Mouse (Mus musculus) liver, embryonic 13.5 days (tissue): ENCODE measurements around the gene Slc8a1. TPM values are rescaled to one million over a fixed set of nuclear protein-coding genes. Genes with fewer than 3 reads are reported as not detected.

Source experiments
- ATAC-seq: fragments of 200-750 bp; cut with Nextera tagmentation; 2 replicates; pipeline ENCODE4 v1.8.0; 2017; ENCODE audit warnings: low read depth, mild to moderate bottlenecking, moderate number of reproducible peaks, moderate library complexity
- DNase-seq: peaks from one replicate; pipeline ENCODE4 v3.0.0; 2022
- H3K27ac ChIP-seq: fragments of 300-500 bp; sonication (generic); 2 replicates; pipeline ENCODE4 v1.5.1; 2015; ENCODE audit warnings: moderate library complexity, mild to moderate bottlenecking, inconsistent platforms
- H3K27me3 ChIP-seq: fragments of 300-500 bp; sonication (generic); 2 replicates; pipeline ENCODE4 v1.6.1; 2015; ENCODE audit warnings: mild to moderate bottlenecking, inconsistent platforms
- H3K36me3 ChIP-seq: fragments of 300-500 bp; sonication (generic); 2 replicates; pipeline ENCODE4 v1.6.1; 2015; ENCODE audit warnings: mild to moderate bottlenecking, inconsistent platforms
- H3K4me1 ChIP-seq: fragments of 300-500 bp; sonication (generic); replicated peaks from 2 replicates; pipeline ENCODE4 v1.6.1; 2015; ENCODE audit warnings: inconsistent platforms
- H3K4me2 ChIP-seq: fragments of 300-500 bp; sonication (generic); 2 replicates; pipeline ENCODE4 v1.6.1; 2015; ENCODE audit warnings: inconsistent platforms, mild to moderate bottlenecking, moderate library complexity
- H3K4me3 ChIP-seq: fragments of 300-500 bp; sonication (generic); replicated peaks from 2 replicates; pipeline ENCODE4 v1.5.1; 2015; ENCODE audit warnings: mild to moderate bottlenecking, inconsistent platforms
- H3K9ac ChIP-seq: fragments of 300-500 bp; sonication (generic); 2 replicates; pipeline ENCODE4 v1.6.1; 2015; ENCODE audit warnings: mild to moderate bottlenecking, inconsistent platforms
- H3K9me3 ChIP-seq: fragments of 300-500 bp; sonication (generic); replicated peaks from 2 replicates; pipeline ENCODE4 v1.6.1; 2016; ENCODE audit warnings: inconsistent platforms
- WGBS: fragments of 180-500 bp; shearing (Covaris S2); methylation state at CpG from one replicate; pipeline ENCODE4 v1.1.7; 2015; ENCODE audit not compliant: insufficient replicate concordance; 5-methylcytosine and 5-hydroxymethylcytosine counted together
- polyA plus RNA-seq: library from polyadenylated mRNA; unstranded; fragments of >200 nt; fragmentation: Nextera tagmentation; extraction: Ambion mirVana; gene quantifications from 2 replicates; pipeline ENCODE4 v1.2.1, GENCODE M21; 2015

The Slc8a1 gene
- polyA plus RNA-seq, 1 experiment from 2014 or later = 0.47 TPM

DNA sequence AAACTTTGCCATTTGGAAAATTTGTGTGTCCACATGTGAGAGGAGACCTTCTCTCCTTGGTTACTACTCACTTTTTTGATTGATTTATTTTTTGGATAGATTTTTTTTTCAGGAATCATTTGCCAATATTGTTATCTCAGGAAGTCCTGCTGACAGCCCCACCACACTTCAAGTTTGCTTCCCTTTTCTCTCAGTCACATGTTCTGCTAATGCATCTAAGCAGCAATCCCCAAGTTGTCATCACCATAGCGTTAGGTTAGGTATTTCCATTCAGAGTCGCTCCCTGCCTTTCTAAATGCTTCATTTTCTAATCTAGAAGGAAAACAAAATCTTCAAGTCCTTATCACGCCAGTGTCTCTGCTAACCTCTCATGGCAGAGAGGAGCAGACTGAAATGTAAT lies 278.8 kb downstream of the Slc8a1 start:
- no peaks in the 10 kb centered on the region for H3K36me3 ChIP-seq
- no peak overlapping the region for H3K27ac ChIP-seq
- DNase-seq = no peak
- no peaks in the 10 kb centered on the region for H3K27me3 ChIP-seq
- no peak overlapping the region for H3K4me3 ChIP-seq
- 50% methylated on average over 3 of the region's 3 CpGs for WGBS
- no peak overlapping the region for H3K9ac ChIP-seq
- no peak for ATAC-seq
- H3K9me3 ChIP-seq = no peaks in the 10 kb centered on the region
- H3K4me1 ChIP-seq = no peaks in the 10 kb centered on the region
- H3K4me2 ChIP-seq = no peak overlapping the region

GRCm38 (mm10) chr17:81455977-81456376 lies 282.2 kb downstream of the Slc8a1 start:
- H3K4me3 ChIP-seq = no peak overlapping the region
- H3K27ac ChIP-seq = no peak overlapping the region
- H3K9ac ChIP-seq = no peak overlapping the region
- 53% methylated on average over 7 of the region's 7 CpGs for WGBS
- no peaks in the 10 kb centered on the region for H3K27me3 ChIP-seq
- ATAC-seq = no peak
- no peak for DNase-seq
- no peaks in the 10 kb centered on the region for H3K9me3 ChIP-seq
- no peaks in the 10 kb centered on the region for H3K36me3 ChIP-seq
- H3K4me2 ChIP-seq = no peak overlapping the region
- no peaks in the 10 kb centered on the region for H3K4me1 ChIP-seq

GRCm38 (mm10) chr17:81455269-81455668 lies 282.9 kb downstream of the Slc8a1 start:
- ATAC-seq = no peak
- no peak for DNase-seq
- Histone ChIP-seq H3K36me3 (no peaks in the 10 kb centered on the region), H3K4me3 (no peak overlapping the region), H3K27me3 (no peaks in the 10 kb centered on the region), H3K4me1 (no peaks in the 10 kb centered on the region), H3K9me3 (no peaks in the 10 kb centered on the region), H3K9ac (no peak overlapping the region), H3K4me2 (no peak overlapping the region), H3K27ac (no peak overlapping the region)
- 54% methylated on average over 3 of the region's 3 CpGs for WGBS

DNA sequence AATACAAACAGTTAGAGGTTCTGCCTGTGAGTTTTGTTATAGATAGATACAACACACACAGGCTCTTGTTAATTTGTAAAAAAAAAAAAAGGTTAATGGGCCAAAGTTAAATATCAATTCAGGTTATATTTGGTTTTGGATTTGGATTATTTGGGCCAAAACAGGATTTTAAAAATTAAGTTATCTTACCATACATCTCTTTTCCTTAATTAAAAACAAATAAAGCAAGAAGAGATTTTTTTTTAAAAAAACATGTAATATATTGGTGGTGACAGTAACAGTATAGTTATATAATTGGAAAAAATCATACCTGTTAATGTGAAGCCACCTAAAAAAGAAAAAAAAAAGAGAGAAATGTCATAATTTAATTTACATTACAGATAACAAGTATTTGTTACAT lies 296.7 kb downstream of the Slc8a1 start, which contains the start of gene Gm11096:
Gene Gm11096, plus strand, starts transcription at position 301 of the 400 bp plus-strand sequence.
- no peak within 1 kb of the TSS for H3K4me3 ChIP-seq
- no peaks in the 10 kb centered on the region for H3K36me3 ChIP-seq
- no peaks in the 10 kb centered on the region for H3K9me3 ChIP-seq
- DNase-seq (no peak), ATAC-seq (no peak)
- H3K4me1 ChIP-seq = no peaks in the 10 kb centered on the region
- H3K27ac ChIP-seq = no peak within 1 kb of the TSS
- H3K9ac ChIP-seq = no peak within 1 kb of the TSS
- no peaks in the 10 kb centered on the region for H3K27me3 ChIP-seq
- H3K4me2 ChIP-seq = no peak within 1 kb of the TSS

- H3K4me3 ChIP-seq = no peak overlapping the region
- H3K4me1 ChIP-seq = no peaks in the 10 kb centered on the region
- ATAC-seq = no peak
- no peak overlapping the region for H3K4me2 ChIP-seq
- H3K27me3 ChIP-seq = no peaks in the 10 kb centered on the region
- 38% methylated on average over 5 of the region's 5 CpGs for WGBS
- H3K9me3 ChIP-seq = no peaks in the 10 kb centered on the region
- no peaks in the 10 kb centered on the region for H3K36me3 ChIP-seq
- no peak overlapping the region for H3K27ac ChIP-seq
- no peak for DNase-seq
- no peak overlapping the region for H3K9ac ChIP-seq
These were observed 305.0 kb downstream of the Slc8a1 start for GRCm38 (mm10) chr17:81433148-81433547.

DNA sequence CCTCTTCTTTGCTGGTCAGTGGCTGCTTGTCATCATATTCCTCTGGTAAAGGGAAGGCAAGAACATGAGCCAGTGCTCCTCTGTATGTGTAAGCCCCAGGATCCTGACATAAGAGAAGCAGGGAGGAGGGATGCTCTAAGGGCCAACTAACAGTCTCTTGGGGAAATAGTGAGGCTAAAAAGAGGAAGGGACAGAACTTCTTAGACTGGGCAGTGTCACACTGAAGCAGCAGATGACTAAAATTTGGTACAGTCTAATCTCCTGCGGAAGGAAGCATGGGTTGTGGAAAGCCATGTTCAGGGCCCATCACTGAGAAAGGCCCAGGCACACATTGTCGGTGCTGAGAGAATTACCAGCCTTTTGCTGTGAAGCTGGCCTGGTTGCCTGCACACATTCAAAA lies 305.4 kb downstream of the Slc8a1 start:
- Histone ChIP-seq H3K27me3 (no peaks in the 10 kb centered on the region), H3K9ac (no peak overlapping the region), H3K27ac (no peak overlapping the region), H3K9me3 (no peaks in the 10 kb centered on the region), H3K4me3 (no peak overlapping the region), H3K4me1 (no peaks in the 10 kb centered on the region), H3K4me2 (no peak overlapping the region), H3K36me3 (no peaks in the 10 kb centered on the region)
- 54% methylated on average over 2 of the region's 2 CpGs for WGBS
- no peak for DNase-seq
- no peak for ATAC-seq

DNA sequence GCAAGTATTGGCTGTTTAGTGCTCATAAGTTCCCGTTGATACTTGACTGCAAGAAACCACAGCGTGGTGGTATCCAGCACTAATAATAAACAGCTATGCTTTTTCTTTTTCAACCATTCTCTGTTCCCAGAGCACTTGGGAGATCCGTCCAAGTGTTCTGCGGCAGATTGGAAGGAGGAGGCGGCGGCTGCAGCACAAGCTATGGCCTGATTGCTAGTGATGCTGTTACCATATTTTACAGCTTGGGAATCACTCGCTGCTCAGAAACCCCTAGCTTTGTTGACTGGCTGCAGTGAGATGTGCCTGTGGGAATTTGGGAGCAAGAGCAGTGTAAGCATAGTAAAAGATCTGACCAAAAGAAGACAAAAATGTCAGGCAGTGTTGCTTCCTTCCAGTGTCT lies 310.9 kb downstream of the Slc8a1 start:
- Histone ChIP-seq H3K27me3 (no peaks in the 10 kb centered on the region), H3K36me3 (no peaks in the 10 kb centered on the region)
- WGBS = 76% methylated on average over 7 of the region's 7 CpGs

GRCm38 (mm10) chr17:81424256-81424912 lies 313.8 kb downstream of the Slc8a1 start:
- DNase-seq (no peak), ATAC-seq (no peak)
- Histone ChIP-seq H3K4me1 (no peaks in the 10 kb centered on the region), H3K9me3 (no peaks in the 10 kb centered on the region), H3K4me3 (no peak overlapping the region), H3K27ac (no peak overlapping the region), H3K27me3 (no peaks in the 10 kb centered on the region), H3K4me2 (no peak overlapping the region), H3K9ac (no peak overlapping the region), H3K36me3 (no peaks in the 10 kb centered on the region)
- 36% methylated on average over 10 of the region's 10 CpGs for WGBS

More for the DNA sequence above, 310.9 kb downstream of the Slc8a1 start:
- Histone ChIP-seq H3K27ac (no peak overlapping the region), H3K9me3 (no peaks in the 10 kb centered on the region), H3K4me2 (no peak overlapping the region), H3K9ac (no peak overlapping the region), H3K4me1 (no peaks in the 10 kb centered on the region), H3K4me3 (no peak overlapping the region)
- DNase-seq (no peak), ATAC-seq (no peak)

DNA sequence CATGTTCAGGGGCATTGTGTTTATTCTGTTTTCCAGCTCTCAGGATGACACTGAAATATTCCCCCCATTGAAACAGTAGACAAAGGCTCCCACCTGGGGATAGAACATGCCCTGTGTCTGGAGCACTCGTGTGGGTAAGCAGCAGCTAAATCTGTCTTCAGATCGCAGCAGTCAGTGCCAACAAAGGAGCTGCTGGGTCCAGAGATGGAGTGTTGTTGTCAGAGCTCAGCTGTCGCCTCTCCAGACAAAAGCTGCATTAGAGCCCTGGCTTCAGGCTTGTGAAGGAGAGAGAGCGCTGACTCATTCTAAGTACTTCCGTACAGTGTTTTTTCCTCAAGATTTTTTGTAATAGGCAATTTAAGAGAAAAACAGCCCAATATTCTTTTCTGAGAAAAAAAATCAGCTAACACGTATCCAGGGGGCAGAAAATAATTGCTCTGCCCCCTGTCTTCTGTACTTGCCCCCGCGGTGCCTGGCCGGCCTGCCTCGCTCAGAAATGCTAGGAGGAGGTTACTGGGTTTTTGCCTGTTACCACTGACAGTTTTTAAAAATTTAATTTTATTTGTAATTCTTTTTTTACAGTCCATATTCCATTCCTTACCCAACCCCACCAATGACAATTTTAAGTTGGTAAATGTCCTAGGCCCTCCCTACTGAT lies 318.2 kb downstream of the Slc8a1 start:
- no peaks in the 10 kb centered on the region for H3K36me3 ChIP-seq
- H3K9me3 ChIP-seq = no peaks in the 10 kb centered on the region
- H3K4me2 ChIP-seq = no peak overlapping the region
- no peak for DNase-seq
- H3K4me3 ChIP-seq = no peak overlapping the region
- H3K27me3 ChIP-seq = no peaks in the 10 kb centered on the region
- 76% methylated on average over 10 of the region's 10 CpGs for WGBS
- no peak overlapping the region for H3K9ac ChIP-seq
- no peak for ATAC-seq
- no peaks in the 10 kb centered on the region for H3K4me1 ChIP-seq
- no peak overlapping the region for H3K27ac ChIP-seq

DNA sequence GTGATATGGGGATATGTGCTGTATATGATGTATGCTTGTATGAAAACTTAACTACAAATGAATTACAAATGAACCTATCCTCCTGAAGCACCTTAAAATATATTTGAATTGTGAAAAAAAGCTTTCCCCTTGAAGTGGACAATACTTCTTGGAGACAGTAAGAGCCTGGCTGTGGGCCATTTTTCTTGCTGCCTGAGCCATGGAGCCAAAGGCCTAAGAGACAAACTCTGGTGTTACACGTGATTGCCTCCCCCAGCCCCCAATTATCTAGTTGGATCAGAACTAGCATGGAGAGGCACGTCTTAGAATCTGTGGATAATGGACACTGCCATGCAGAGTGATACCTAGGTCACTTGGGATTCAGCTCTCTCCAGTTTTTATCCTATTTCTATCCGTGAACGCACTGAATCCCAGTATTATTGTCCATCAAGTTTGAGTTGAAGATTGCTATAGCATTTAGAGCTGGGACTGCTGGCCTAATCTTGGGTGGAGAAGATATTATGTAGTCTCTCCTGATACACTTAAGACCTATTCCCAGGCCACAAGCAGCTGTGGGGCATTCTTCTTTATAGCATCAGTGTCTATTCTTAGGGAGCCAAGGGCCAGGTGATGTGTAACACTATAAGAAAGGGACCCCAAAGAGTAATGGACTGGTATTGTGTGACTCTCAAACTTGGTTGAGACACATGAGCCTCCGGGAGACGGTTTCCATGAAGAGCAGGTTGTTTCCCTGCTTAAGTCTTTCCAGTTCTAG lies 321.6 kb downstream of the Slc8a1 start:
- DNase-seq = no peak
- no peaks in the 10 kb centered on the region for H3K4me1 ChIP-seq
- H3K4me2 ChIP-seq = no peak overlapping the region
- no peak overlapping the region for H3K27ac ChIP-seq
- H3K4me3 ChIP-seq = no peak overlapping the region
- no peaks in the 10 kb centered on the region for H3K27me3 ChIP-seq
- H3K36me3 ChIP-seq = no peaks in the 10 kb centered on the region
- 65% methylated on average over 6 of the region's 6 CpGs for WGBS
- H3K9me3 ChIP-seq = no peaks in the 10 kb centered on the region
- no peak for ATAC-seq
- H3K9ac ChIP-seq = no peak overlapping the region

DNA sequence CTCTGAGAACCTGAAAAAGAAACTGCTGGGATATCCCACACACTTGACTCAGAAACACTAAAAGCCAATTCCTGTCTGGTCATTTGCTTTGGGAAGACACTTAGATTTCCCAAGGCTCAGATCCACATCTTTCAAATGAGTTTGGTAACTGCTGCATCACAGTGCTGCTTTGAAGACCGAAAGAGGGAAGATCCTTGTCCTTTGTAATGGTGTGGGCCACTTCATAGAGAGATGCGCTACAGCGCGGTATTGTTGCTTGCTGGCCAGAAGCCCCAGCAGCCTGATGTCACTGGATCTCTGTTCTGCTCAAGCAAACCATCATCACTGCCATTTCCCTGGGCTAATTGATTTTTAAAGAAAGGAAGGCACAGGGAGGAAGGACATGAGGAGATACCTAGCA lies 325.4 kb downstream of the Slc8a1 start:
- ATAC-seq (no peak), DNase-seq (no peak)
- no peak overlapping the region for H3K4me3 ChIP-seq
- H3K36me3 ChIP-seq = no peaks in the 10 kb centered on the region
- H3K9me3 ChIP-seq = no peaks in the 10 kb centered on the region
- H3K27ac ChIP-seq = no peak overlapping the region
- no peak overlapping the region for H3K9ac ChIP-seq
- H3K27me3 ChIP-seq = no peaks in the 10 kb centered on the region
- no peak overlapping the region for H3K4me2 ChIP-seq
- 83% methylated on average over 4 of the region's 4 CpGs for WGBS
- H3K4me1 ChIP-seq = no peaks in the 10 kb centered on the region
